Mouse (Mus musculus): ENCODE results near the gene D730048I06Rik.
"Not testable (repeated sequence)": the region's sequence is repeated elsewhere in the genome, so short reads cannot be mapped to it uniquely, and the experiment has no call there.

The D730048I06Rik gene

GRCm38 (mm10) chr9:35790001-35790400 lies at the start of gene D730048I06Rik, which contains the start of gene Gm27235:
TSS of gene D730048I06Rik (minus strand) at chr9:35790112.
TSS of gene Gm27235 (minus strand) at chr9:35790101.
- no peak for DNase-seq (ENCODE audit: low read depth, low spot score)

GRCm38 (mm10) chr9:35817881-35818280 lies 28.0 kb upstream of the D730048I06Rik start:
- DNase-seq (ENCODE audit: low read depth, low spot score), result not testable (repeated sequence)

GRCm38 (mm10) chr9:35798146-35798545 lies 8.2 kb upstream of the D730048I06Rik start:
- no peak for DNase-seq (ENCODE audit: low read depth, low spot score)

GRCm38 (mm10) chr9:35778009-35778408 lies 11.9 kb downstream of the D730048I06Rik start, which contains the start of gene Gm17727:
TSS of gene Gm17727 (minus strand) at chr9:35778109.
- DNase-seq (ENCODE audit: low read depth, low spot score), result no peak

- no peak for DNase-seq (ENCODE audit: low read depth, low spot score)
Observed at GRCm38 (mm10) chr9:35756843-35757242, 33.1 kb downstream of the D730048I06Rik start.

GRCm38 (mm10) chr9:35740749-35741148 lies 49.2 kb downstream of the D730048I06Rik start, which contains the start of gene Gm17677:
TSS of gene Gm17677 (plus strand) at chr9:35741049.
- no peak for DNase-seq (ENCODE audit: low read depth, low spot score)
